8 mouse cellular contexts compared by ENCODE assay signal in genomic region chr15:81360345-81361021, GRCm38 (mm10). TPM values are rescaled to one million over a fixed set of nuclear protein-coding genes. Genes with fewer than 3 reads are reported as not detected.
DNase-seq lines count a peak whose midpoint lies in the region; ATAC-seq and TF ChIP-seq lines count a peak whose summit lies in the region.

Gene Slc25a17 (minus strand): TSS chr15:81360812.

- H3K27ac ChIP-seq in CH12.LX (ENCODE audit: insufficient read depth, low read depth), result peak within 1 kb of the TSS; percentile 79
- H3K27ac ChIP-seq in forebrain, embryonic 12.5 days, result peak within 1 kb of the TSS; percentile 82
- peak within 1 kb of the TSS; percentile 88 for H3K27ac ChIP-seq in heart, postnatal 0 days (ENCODE audit: low read depth)
- peak within 1 kb of the TSS; percentile 88 for H3K27ac ChIP-seq in liver, embryonic 16.5 days (ENCODE audit: low read length)
- peak within 1 kb of the TSS; percentile 86 for H3K27ac ChIP-seq in neural tube, embryonic 13.5 days (replicated peaks)
- peak within 1 kb of the TSS; percentile 68 for H3K27ac ChIP-seq in testis, adult 2 months (ENCODE audit: control insufficient read depth, insufficient read depth, low read depth, low read length)

- no peak for TF ChIP-seq RAD21 in CH12.LX (IDR thresholded peaks at IDR 0.05; ENCODE audit: low read depth, low read length)

- dilution Hi-C loops in CH12.LX (cut with MboI; ENCODE audit: extremely low pct_ligation_motif_present, extremely low pct_unique_long_range_greater_than_20kb, low sequenced_read_pairs), result no loop called here

- ATAC-seq in forebrain, embryonic 12.5 days (ENCODE audit: low FRiP score), result peak; percentile 99
- peak; percentile 99 for ATAC-seq in heart, postnatal 0 days (ENCODE audit: insufficient read depth, low read depth)
- ATAC-seq in liver, embryonic 16.5 days (ENCODE audit: low read depth), result peak; percentile 98
- ATAC-seq in neural tube, embryonic 13.5 days (ENCODE audit: low read depth), result peak; percentile 99

- peaks cover 16% of the 10 kb centered on the region for H3K79me2 ChIP-seq in CH12.LX (replicated peaks; ENCODE audit: control insufficient read depth, extremely low read depth, insufficient read depth, poor library complexity, severe bottlenecking)

- in situ Hi-C loops in CH12.LX (cut with MboI; ENCODE audit: low pct_ligation_motif_present, low pct_unique_long_range_greater_than_20kb, low sequenced_read_pairs), result no loop called here

- no peaks in the 10 kb centered on the region for H3K9me3 ChIP-seq in CH12.LX (replicated peaks; ENCODE audit: low read length)
- H3K9me3 ChIP-seq in forebrain, embryonic 12.5 days, result no peaks in the 10 kb centered on the region
- H3K9me3 ChIP-seq in heart, postnatal 0 days (replicated peaks; ENCODE audit: control insufficient read depth, low read length), result no peaks in the 10 kb centered on the region
- H3K9me3 ChIP-seq in liver, embryonic 16.5 days (replicated peaks; ENCODE audit: control insufficient read depth, low read length), result no peaks in the 10 kb centered on the region
- no peaks in the 10 kb centered on the region for H3K9me3 ChIP-seq in neural tube, embryonic 13.5 days

- peak within 1 kb of the TSS; percentile 62 to 91 (median 85) for H3K4me3 ChIP-seq in CH12.LX (replicated peaks in 1 of 3; ENCODE audit: low read depth in 2 of 3, low read length in 2 of 3, poor library complexity in 1 of 3)
- H3K4me3 ChIP-seq in forebrain, embryonic 12.5 days (replicated peaks), result peak within 1 kb of the TSS; percentile 65
- peak within 1 kb of the TSS; percentile 79 for H3K4me3 ChIP-seq in heart, postnatal 0 days (ENCODE audit: low read depth, low read length)
- H3K4me3 ChIP-seq in liver, embryonic 16.5 days (ENCODE audit: low read depth, low read length), result peak within 1 kb of the TSS; percentile 82
- H3K4me3 ChIP-seq in neural tube, embryonic 13.5 days, result peak within 1 kb of the TSS; percentile 70
- H3K4me3 ChIP-seq in testis, adult 2 months (ENCODE audit: control insufficient read depth, low read depth, low read length), result peak within 1 kb of the TSS; percentile 93

- H3K36me3 ChIP-seq in CH12.LX (replicated peaks in 1 of 2; ENCODE audit: control insufficient read depth in 1 of 2, insufficient read depth in 1 of 2, low read length in 1 of 2), result peaks cover 9 to 41% of the 10 kb centered on the region in 2 experiments
- H3K36me3 ChIP-seq in forebrain, embryonic 12.5 days (replicated peaks), result peaks cover 20% of the 10 kb centered on the region
- peaks cover 19% of the 10 kb centered on the region for H3K36me3 ChIP-seq in heart, postnatal 0 days (replicated peaks; ENCODE audit: control insufficient read depth, insufficient read depth, low read length)
- 0 out of 2 replicates have a peak, but pooled peaks cover 3% of the 10 kb centered on the region for H3K36me3 ChIP-seq in liver, embryonic 16.5 days (ENCODE audit: control insufficient read depth, insufficient read depth)
- H3K36me3 ChIP-seq in neural tube, embryonic 13.5 days, result peaks cover 27% of the 10 kb centered on the region
- peaks cover 2% of the 10 kb centered on the region; the same call in 1 of the 2 replicates for H3K36me3 ChIP-seq in testis, adult 2 months (ENCODE audit: control insufficient read depth, insufficient read depth, low read length)

- TF ChIP-seq CTCF in CH12.LX (conservative IDR thresholded peaks at IDR 0.05 in 1 of 2, IDR thresholded peaks at IDR 0.05 in 1 of 2; ENCODE audit: low read depth in 2 of 2, low read length in 2 of 2), result no peak
- TF ChIP-seq CTCF in heart, postnatal 0 days (IDR thresholded peaks at IDR 0.05; ENCODE audit: low read depth), result no peak
- no peak for TF ChIP-seq CTCF in testis, adult 2 months (IDR thresholded peaks at IDR 0.05; ENCODE audit: control insufficient read depth, insufficient read depth, insufficient replicate concordance, low read depth, low read length)

- no peaks in the 10 kb centered on the region for H3K27me3 ChIP-seq in CH12.LX (replicated peaks)
- no peaks in the 10 kb centered on the region for H3K27me3 ChIP-seq in forebrain, embryonic 12.5 days
- no peaks in the 10 kb centered on the region for H3K27me3 ChIP-seq in heart, postnatal 0 days (ENCODE audit: control insufficient read depth, insufficient read depth, low read length)
- no peaks in the 10 kb centered on the region for H3K27me3 ChIP-seq in liver, embryonic 16.5 days (ENCODE audit: control insufficient read depth, insufficient read depth, low read depth, low read length)
- H3K27me3 ChIP-seq in neural tube, embryonic 13.5 days, result no peaks in the 10 kb centered on the region
- H3K27me3 ChIP-seq in testis, adult 2 months (ENCODE audit: control insufficient read depth, insufficient read depth, low read length), result no peaks in the 10 kb centered on the region

- H3K4me2 ChIP-seq in CH12.LX (ENCODE audit: insufficient read depth, low read depth, poor library complexity, severe bottlenecking), result peak within 1 kb of the TSS; percentile 98
- H3K4me2 ChIP-seq in forebrain, embryonic 12.5 days, result peak within 1 kb of the TSS; percentile 81
- H3K4me2 ChIP-seq in heart, postnatal 0 days (ENCODE audit: low read depth, low read length), result peak within 1 kb of the TSS; percentile 82
- peak within 1 kb of the TSS; percentile 80 for H3K4me2 ChIP-seq in liver, embryonic 16.5 days (ENCODE audit: low read depth, low read length)
- H3K4me2 ChIP-seq in neural tube, embryonic 13.5 days, result peak within 1 kb of the TSS; percentile 79

- no peak for TF ChIP-seq EP300 in CH12.LX (IDR thresholded peaks at IDR 0.05; ENCODE audit: low read length)
- TF ChIP-seq EP300 in heart, postnatal 0 days (IDR thresholded peaks at IDR 0.05; ENCODE audit: low read depth), result no peak

- peak; percentile 97 for DNase-seq in CH12.LX (ENCODE audit: extremely low read depth)
- peak; percentile 98 for DNase-seq in c-Kit-positive CD71-positive TER-119-negative erythroid progenitor cells, embryonic 14.5 days (ENCODE audit: low read depth)
- peak; percentile 98 for DNase-seq in heart, postnatal 0 days (ENCODE audit: low spot score)
- peak; percentile 96 to 97 for DNase-seq in kidney, postnatal 4 days

- 1% methylated on average over 30 of the region's 30 CpGs for WGBS in forebrain, embryonic 12.5 days
- under 1% methylated on average over 30 of the region's 30 CpGs for WGBS in heart, postnatal 0 days
- WGBS in liver, embryonic 16.5 days (ENCODE audit: insufficient replicate concordance), result under 1% methylated on average over 30 of the region's 30 CpGs
- WGBS in neural tube, embryonic 13.5 days, result under 1% methylated on average over 30 of the region's 30 CpGs

- peak; percentile 91 for TF ChIP-seq POLR2A in CH12.LX (IDR thresholded peaks at IDR 0.05; ENCODE audit: low read depth, low read length)
- peak; percentile 70 for TF ChIP-seq POLR2A in testis, adult 2 months (IDR thresholded peaks at IDR 0.05; ENCODE audit: control insufficient read depth, low read depth, low read length)

- peak within 1 kb of the TSS; percentile 89 for H3K9ac ChIP-seq in CH12.LX (ENCODE audit: insufficient read depth, low read depth)
- peak within 1 kb of the TSS; percentile 73 for H3K9ac ChIP-seq in forebrain, embryonic 12.5 days
- H3K9ac ChIP-seq in heart, postnatal 0 days (replicated peaks; ENCODE audit: low read depth, low read length), result peak within 1 kb of the TSS; percentile 77
- peak within 1 kb of the TSS; percentile 85 for H3K9ac ChIP-seq in liver, embryonic 16.5 days (ENCODE audit: low read depth, low read length)
- H3K9ac ChIP-seq in neural tube, embryonic 13.5 days, result peak within 1 kb of the TSS; percentile 86

- H3K4me1 ChIP-seq in CH12.LX (ENCODE audit: control insufficient read depth in 1 of 2, insufficient read depth in 2 of 2), result peaks cover 4 to 43% of the 10 kb centered on the region in 2 experiments
- H3K4me1 ChIP-seq in forebrain, embryonic 12.5 days, result peaks cover 37% of the 10 kb centered on the region
- peaks cover 17% of the 10 kb centered on the region; the same call in 1 of the 2 replicates for H3K4me1 ChIP-seq in heart, postnatal 0 days (ENCODE audit: control insufficient read depth, insufficient read depth)
- peaks cover 38% of the 10 kb centered on the region for H3K4me1 ChIP-seq in liver, embryonic 16.5 days (ENCODE audit: control insufficient read depth, low read depth, low read length)
- H3K4me1 ChIP-seq in neural tube, embryonic 13.5 days (replicated peaks), result peaks cover 40% of the 10 kb centered on the region
- H3K4me1 ChIP-seq in testis, adult 2 months (ENCODE audit: control insufficient read depth, insufficient read depth, low read length), result peaks cover 2% of the 10 kb centered on the region

TF ChIP-seq in CH12.LX, 34 proteins besides CTCF, POLR2A, EP300 and RAD21 (continues in another document):
- peak; percentile 91; the same call in 1 of the 2 replicates for TF ChIP-seq MAZ (IDR thresholded peaks at IDR 0.05; ENCODE audit: low read depth, low read length)
- TF ChIP-seq PAX5 (IDR thresholded peaks at IDR 0.05; ENCODE audit: low read length), result no peak
- no peak for TF ChIP-seq BHLHE40 (IDR thresholded peaks at IDR 0.05; ENCODE audit: low read depth, low read length)
- TF ChIP-seq ETS1 (conservative IDR thresholded peaks at IDR 0.05; ENCODE audit: low read depth, low read length), result no peak
- 0 out of 2 replicates have a peak, but pooled peaks have one; percentile 22 for TF ChIP-seq MAX (IDR thresholded peaks at IDR 0.05; ENCODE audit: low read length)
- TF ChIP-seq JUND (conservative IDR thresholded peaks at IDR 0.05; ENCODE audit: low read depth, low read length), result no peak
- TF ChIP-seq TCF12 (IDR thresholded peaks at IDR 0.05; ENCODE audit: low read depth, low read length), result peak; percentile 21; the same call in 1 of the 2 replicates
- no peak for TF ChIP-seq USF2 (conservative IDR thresholded peaks at IDR 0.05; ENCODE audit: low read depth, low read length)
- no peak for TF ChIP-seq E2F4 (IDR thresholded peaks at IDR 0.05; ENCODE audit: insufficient replicate concordance, low read depth, low read length)
- TF ChIP-seq HCFC1 (IDR thresholded peaks at IDR 0.05; ENCODE audit: low read depth, low read length), result peak; percentile 84
- TF ChIP-seq JUN (IDR thresholded peaks at IDR 0.05; ENCODE audit: insufficient read depth, low read depth, low read length), result no peak
- TF ChIP-seq SMC3 (IDR thresholded peaks at IDR 0.05; ENCODE audit: low read depth, low read length), result no peak
- TF ChIP-seq CHD2 (IDR thresholded peaks at IDR 0.05; ENCODE audit: low read length), result peak; percentile 93

RNA-seq across cellular contexts. Expression of gene Slc25a17, which starts in this region (rescaled TPM):
- 46.0 and 48.0 TPM in 2 replicates for total RNA-seq in CH12.LX (2012; rRNA removed)
- total RNA-seq in CH12.LX (2014; rRNA removed), result 99.4 and 100 TPM in 2 replicates
- 69.6 and 76.9 TPM in 2 replicates for polyA plus RNA-seq in CH12.LX (2012; ENCODE audit: insufficient read length, low read depth)
- 104 and 108 TPM in 2 replicates for polyA plus RNA-seq in forebrain, embryonic 12.5 days (2016; fragmentation: Nextera tagmentation; extraction: Ambion mirVana)
- total RNA-seq in heart, postnatal 0 days (2014; rRNA removed; ENCODE audit: low replicate concordance), result 20.1 and 35.7 TPM in 2 replicates
- polyA plus RNA-seq in heart, postnatal 0 days (2015; fragmentation: Nextera tagmentation; extraction: Ambion mirVana), result 39.8 and 40.8 TPM in 2 replicates
- 36.2 and 38.3 TPM in 2 replicates for polyA plus RNA-seq in liver, embryonic 16.5 days (2015; fragmentation: Nextera tagmentation; extraction: Ambion mirVana)
- polyA plus RNA-seq in neural tube, embryonic 13.5 days (2015; fragmentation: Nextera tagmentation; extraction: Ambion mirVana), result 130 and 149 TPM in 2 replicates
- polyA plus RNA-seq in testis, adult 2 months (2012; rRNA removed), result 10.5 and 11.9 TPM in 2 replicates

Comparison
In these comparisons a context has a peak if more than half of its experiments do, and no peak if none do; other contexts are left out.
1. Peak in every context shown above with its lines: DNase-seq, ATAC-seq, H3K4me3 ChIP-seq and H3K27ac ChIP-seq.